Mouse (Mus musculus) gastrocnemius, postnatal 4 days (tissue): ENCODE results near the gene Mnat1. TPM values are rescaled to one million over a fixed set of nuclear protein-coding genes. Genes with fewer than 3 reads are reported as not detected.
A peak's percentile ranks its signal among the peaks of the same experiment; 100 is the strongest.
"Not testable (repeated sequence)": the region's sequence is repeated elsewhere in the genome, so short reads cannot be mapped to it uniquely, and the experiment has no call there.

Experiments used
- DNase-seq, 2 experiments: peaks; one replicate each; pipeline ENCODE4 v3.0.0; 2021 to 2022; ENCODE audit warnings: low spot score in 2 of 2, mixed read lengths in 2 of 2
- long read RNA-seq, 2 experiments: library from polyadenylated mRNA; stranded (forward); transcript quantifications; one replicate each; pipeline ENCODE4 v2.0.0; 2021
- total RNA-seq, 2 experiments: library from RNA; stranded (reverse); gene quantifications; 2 replicates each; pipeline ENCODE4 v1.2.3; 2021

The Mnat1 gene
- 10 to 100 TPM; 35.7 to 36.0 TPM for total RNA-seq
- long read RNA-seq, experiment 1, transcript Mnat1-201 (8 exons, 2,505 nt) = major isoform, 15 of 17 reads
- long read RNA-seq, experiment 1, partial matches to known transcripts = 0 of 17 reads
- long read RNA-seq, experiment 1, other reads (novel, unspliced or antisense) = 2 of 17 reads
- long read RNA-seq, experiment 2, transcript Mnat1-201 (8 exons, 2,505 nt) = major isoform, 14 of 16 reads
- long read RNA-seq, experiment 2, partial matches to known transcripts = 0 of 16 reads
- long read RNA-seq, experiment 2, other reads (novel, unspliced or antisense) = 2 of 16 reads

DNA sequence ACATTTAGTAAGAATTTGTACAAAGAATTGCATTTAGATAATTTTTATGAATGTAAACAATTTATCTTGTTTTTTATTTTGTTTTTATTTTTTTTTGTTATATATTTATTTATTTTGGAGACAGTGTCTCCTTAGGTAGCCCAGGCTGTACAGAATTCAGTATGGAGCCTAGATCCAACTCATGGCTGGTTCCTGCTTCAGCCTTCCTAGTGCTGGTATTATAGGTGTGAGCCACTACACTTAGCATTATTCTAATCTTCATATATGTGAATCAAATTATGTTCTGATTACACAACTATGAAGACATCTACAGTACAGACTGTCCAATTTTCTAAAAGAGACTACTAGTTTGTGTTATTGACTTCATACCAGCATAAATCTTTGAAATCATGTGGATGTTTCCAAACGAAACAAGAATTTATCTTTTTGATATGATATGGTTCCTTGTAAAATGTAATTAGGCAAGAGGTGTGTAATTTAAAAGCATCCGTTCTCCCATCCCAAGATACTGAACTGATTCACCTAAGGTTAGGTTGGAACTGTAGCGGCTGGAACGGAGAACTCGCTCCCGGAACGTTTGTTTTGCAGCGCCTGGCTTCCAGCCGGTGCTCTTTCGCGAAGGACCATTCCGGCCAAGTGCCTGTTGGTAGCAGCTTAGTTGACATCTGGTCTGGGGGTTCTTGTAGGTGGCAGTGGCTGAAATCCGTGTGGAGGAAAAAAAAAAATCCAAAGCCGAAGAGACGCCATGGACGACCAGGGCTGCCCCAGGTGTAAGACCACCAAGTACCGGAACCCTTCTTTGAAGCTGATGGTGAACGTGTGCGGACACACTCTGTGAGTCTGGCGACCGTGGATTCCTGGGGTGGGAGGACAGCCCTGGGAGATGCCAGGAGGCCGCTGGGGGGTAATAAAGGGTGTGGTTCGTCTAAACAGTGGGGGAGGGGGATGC lies at the start of gene Mnat1:
Gene Mnat1, plus strand, starts transcription at position 625 of the 949 bp plus-strand sequence.
- peak; percentile 75 to 80 for DNase-seq

DNA sequence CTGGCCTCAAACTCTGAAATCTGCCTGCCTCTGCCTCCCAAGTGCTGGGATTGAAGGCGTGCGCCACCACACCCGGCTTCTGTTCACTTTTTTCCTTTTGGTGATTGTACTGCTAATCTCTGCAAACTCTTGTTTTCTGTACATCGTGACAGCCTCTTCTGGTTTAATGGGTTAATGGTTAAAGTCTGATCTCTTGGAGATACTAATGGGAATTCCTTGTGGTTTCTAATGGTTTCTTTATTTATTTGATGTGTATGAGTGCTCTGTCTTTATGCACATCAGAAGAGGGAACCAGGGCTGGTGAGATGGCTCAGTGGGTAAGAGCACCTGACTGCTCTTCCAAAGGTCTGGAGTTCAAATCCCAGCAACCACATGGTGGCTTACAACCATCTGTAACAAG lies 41.7 kb upstream of the Mnat1 start:
- DNase-seq = not testable (repeated sequence)

DNA sequence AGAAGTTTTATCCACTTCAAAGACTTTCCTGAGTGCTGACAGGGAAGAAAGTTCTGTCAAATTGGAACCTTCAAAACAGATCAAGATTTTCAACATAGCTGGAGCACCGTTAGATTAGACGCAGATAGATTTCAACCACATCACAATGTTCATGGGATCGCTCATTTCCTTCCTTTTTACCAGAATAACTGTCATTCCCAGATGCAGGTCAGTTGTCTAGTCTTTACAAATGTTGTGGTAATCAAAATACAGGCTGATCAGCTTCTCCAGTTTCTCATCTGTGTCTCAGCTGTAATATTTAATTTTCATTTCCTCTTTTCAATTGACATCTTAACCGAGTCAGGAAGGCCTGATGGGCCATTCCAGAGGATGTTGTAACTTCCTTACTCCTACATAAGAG lies 39.7 kb upstream of the Mnat1 start:
- no peak for DNase-seq

DNA sequence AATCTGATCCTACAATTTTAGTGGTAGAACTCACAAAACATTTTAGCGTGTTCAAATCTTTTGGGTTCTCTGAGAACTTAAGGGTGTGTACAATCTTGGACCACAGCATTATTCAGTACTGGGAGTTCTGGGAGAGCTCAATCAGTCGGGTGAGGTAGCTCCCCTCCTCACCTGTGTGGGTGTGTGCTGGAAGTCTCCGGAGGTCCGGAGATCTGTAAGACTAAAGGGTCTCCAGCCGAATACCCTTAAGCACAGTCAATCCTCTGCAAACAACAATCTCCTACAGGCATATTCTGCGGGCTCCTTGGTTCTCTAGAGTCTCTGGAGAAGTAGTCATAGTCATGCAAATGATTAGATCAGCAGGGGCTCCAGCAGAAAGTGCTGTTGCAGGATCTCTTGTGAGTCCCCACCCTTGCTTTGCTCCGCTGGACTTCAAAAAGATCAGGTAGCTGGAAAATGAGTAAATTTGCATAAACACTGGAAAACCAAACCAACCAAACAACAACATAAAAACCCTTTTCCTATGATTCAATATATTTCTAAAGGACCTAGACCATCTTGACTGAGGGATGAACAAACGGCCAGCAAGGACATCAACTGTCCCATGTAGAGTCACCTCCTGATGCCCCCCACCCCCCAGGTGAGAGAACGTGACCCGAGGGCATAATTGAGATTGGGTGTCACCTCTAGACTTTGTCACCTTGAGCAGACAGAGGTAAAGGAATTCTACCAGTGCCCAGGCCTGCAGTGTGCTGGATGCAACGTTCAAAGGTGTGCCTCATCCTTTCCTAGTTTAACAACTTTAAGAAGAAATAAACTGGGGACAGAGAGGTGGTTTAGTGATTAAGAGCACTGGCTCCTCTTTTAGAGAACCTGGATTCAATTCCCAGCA lies 37.5 kb upstream of the Mnat1 start:
- no peak for DNase-seq

DNA sequence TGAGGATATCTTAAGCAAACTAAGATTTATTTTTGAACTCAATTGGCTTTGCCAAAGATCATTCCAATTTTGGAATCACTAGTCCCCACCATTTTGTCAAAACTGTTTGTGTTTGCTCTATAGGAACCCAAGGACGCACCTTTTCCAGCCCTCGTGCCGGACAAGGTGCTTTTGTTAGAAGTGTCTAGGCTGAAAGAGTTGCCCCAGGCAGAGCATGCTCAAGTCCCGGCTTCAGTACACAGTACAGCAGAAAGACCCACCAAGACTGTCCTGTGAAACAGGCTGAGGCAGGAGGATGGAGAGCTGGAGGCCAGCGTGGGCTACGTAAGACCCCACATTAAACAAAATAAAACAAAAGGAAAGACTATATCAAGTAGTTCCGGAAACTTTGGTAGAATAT lies 36.4 kb upstream of the Mnat1 start:
- DNase-seq = no peak

DNA sequence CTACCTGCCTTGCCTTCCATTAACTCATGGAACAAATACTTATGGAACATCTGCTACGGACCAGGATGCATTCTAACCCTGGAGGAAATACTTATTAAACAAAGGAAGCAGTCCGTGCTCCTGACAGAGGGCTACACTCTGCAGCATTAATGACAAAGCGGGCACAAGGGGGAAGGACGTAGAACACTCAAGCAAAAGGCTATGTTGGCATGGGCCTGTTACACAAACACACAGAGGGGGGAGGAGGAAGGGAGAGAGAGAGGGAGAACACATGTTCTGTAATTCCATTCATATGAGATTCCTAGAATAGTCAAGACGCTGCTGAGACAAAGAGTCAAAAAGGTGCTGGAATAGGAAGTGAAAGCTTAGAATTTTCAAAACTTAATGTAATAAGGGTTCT lies 35.0 kb upstream of the Mnat1 start:
- no peak for DNase-seq

DNA sequence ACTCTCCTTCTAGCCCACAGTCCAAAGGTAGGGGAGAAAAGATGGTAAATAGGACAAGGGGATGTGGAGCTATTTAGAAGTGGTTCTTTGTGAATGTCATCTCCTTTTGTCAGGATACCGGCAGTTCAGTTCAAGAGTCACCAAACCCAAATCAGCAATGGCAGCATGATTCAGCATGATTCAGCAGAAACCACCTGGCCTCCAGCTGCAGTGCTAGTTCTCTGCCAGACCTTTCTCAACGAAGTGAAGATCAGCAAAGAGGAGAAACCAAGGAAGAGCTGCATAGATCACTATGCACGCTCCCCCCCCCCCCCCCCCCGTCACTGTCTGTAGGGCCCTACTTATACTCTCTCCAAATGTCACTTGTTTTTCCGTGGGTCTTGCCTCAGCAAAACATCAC lies 34.6 kb upstream of the Mnat1 start:
- no peak for DNase-seq

DNA sequence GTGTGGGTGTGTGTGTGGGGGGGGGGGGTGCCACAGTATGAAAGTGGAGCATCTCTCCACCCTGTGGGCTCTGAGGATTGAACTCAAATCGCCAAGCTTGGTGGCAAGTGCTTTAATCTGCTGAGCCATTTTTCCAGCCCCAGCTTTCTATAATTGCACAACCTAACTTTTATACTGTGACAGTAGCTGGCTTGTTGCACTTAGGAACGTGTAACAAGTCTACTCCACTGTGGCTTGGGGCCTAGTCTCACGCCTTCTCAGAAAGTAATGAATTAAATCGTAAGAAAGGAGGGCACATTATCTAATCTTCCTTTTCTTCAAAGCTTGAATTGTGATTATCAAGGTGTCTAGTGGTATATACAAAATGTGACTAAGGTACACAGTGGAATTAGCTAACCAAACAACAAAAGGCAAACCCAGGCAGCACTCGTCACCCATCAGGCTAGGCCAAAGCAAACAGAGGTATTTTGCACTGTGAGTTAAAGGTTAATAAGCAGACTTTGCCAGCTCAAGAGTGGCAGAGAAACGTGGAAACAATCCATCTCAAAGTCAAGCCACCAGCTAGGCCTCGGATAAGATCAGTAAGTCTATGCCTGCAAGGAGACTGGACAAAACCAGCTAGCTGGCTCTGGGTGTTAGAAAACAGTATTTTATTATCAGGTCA lies 32.7 kb upstream of the Mnat1 start:
- no peak for DNase-seq

DNA sequence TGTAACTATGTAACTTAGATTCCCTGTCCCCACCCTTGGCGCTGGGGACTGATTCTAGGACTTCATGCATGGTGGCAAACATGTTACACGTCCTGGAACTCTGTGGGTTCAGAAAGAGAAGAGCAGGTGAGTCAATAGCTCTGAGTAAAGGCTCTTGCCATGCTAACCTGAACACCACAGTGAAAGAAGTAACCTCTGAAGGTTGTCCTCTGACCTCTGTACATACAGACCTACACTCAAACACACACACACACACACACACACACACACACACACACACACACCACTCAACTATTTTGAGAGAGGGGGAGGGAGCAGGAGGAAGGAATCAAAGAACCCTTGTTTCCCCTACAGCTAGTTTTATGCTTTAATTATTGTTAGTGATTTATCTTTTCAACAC lies 29.3 kb upstream of the Mnat1 start:
- DNase-seq = no peak

DNA sequence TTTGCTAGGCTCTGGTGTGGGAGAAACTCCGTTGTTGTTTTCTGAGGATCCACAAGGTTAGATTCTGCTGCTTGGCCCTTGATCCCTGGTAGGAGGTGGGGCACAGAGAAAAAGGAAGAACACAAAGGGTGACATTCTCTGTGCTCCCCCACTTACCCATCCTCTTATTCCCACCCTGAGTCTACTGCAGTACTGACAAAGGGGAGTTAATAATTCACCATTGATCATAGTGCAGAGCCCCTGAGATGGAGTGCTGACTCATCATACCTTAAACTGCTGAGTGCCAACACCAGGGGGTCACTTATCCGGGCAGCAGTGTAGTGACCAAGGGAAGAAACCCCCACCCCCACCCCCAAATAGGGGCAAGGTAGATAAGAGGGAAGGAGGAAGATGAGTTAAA lies 28.9 kb upstream of the Mnat1 start:
- no peak for DNase-seq

DNA sequence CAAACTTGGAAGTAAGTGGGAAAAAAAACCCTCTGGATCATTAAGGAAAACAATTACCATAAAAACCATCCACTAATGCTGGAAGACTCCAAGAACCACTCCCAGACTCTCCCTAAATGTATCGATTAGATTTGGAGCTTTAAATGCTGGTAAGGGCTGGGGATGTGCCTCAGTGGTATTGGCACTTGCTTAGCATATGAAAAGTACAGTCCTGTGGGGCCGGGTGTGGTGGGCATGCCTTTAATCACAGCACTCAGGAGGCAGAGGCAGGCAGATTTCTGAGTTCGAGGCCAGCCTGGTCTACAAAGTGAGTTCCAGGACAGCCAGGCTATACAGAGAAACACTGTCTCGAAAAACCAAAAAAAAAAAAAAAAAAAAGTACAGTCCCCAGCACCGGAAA lies 27.3 kb upstream of the Mnat1 start:
- DNase-seq = not testable (repeated sequence)

DNA sequence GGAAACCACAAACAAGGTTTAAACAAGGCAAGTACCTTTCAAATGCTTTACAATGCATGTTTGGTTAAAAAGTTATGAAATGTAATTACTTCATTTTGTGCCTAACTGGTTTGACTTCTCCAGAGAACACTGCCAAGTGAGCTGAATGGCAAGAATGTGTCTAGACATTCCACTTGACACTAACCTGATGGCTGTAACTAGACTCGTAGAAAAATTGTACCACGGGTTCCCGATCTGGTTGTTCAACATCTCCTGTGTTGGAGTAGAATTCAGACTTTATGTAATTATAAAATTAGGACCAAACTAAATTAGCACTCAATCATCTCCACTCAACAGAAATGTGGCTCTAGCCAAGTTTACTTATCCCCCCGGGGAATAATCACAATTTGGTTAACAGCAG lies 24.9 kb upstream of the Mnat1 start:
- DNase-seq = no peak

DNA sequence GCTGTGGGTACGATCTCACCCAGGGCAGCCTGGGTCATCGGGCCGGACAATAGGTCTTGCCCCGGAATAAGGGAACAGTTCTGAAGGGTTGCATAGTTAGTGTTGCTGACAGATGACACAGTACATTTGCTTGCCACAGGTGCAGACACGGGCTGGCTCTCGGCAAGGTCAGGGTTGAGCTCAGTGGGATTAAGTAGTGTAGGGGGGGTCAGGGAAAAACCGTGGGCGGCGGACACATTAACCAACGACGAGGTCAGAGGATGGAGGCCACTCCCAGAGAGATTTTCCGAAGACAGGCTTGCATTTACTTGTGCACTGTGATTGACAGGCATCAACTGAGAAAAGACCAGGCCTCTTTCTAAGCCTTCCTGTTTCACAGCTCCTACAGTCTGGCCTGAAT lies 19.8 kb upstream of the Mnat1 start:
- no peak for DNase-seq

DNA sequence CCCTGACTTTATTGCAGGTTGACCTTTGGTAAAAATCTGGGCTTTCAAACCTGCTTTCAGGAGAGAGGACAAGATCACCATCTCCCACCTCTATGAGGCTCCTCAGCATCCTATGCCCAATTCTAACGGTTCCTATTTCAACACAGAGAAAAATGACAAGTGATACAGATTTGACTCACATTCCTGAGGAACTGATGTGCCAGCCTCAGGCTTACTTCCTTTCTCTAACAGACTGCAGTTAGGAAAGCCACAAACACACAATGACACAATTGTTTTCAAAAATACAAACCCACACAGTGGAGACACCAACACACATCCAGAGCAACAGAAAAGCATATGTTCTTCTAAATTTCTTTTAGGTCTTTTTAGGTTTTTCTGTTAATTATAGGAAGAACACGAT lies 15.7 kb upstream of the Mnat1 start:
- no peak for DNase-seq

DNA sequence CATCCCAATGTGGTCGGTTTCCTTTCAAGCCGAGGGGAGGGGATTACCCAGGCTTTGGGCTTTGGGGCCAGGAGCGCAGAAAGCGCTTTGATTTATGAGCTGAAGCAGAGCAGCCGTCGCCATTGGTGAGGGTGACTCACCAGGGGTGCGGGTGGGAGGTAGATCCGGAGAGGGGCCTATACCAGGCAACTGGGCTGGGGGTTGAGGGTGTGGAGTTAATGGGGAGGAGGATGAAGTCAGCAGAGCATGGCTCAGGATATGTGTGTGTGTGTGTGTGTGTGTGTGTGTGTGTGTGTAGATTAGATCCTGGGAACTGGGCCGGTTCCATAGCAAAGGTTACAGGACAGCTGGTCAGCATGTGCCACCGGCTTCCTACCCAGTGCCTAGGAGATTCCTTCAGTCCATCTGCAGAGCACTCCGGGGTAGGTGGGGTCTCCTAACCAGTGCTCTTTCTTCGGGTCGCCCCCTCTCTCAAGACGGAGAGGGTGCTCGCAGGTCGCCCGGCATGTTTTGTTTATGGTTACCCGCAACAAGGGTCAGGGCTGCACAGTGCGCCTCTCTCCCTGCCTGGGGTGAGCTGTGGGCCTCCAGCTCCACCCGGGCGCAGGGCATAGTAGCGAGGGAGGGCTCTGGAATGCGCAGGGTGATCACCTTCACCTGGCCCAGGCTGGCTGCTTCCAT lies 12.9 kb upstream of the Mnat1 start:
- DNase-seq = peak; percentile 23 to 37

DNA sequence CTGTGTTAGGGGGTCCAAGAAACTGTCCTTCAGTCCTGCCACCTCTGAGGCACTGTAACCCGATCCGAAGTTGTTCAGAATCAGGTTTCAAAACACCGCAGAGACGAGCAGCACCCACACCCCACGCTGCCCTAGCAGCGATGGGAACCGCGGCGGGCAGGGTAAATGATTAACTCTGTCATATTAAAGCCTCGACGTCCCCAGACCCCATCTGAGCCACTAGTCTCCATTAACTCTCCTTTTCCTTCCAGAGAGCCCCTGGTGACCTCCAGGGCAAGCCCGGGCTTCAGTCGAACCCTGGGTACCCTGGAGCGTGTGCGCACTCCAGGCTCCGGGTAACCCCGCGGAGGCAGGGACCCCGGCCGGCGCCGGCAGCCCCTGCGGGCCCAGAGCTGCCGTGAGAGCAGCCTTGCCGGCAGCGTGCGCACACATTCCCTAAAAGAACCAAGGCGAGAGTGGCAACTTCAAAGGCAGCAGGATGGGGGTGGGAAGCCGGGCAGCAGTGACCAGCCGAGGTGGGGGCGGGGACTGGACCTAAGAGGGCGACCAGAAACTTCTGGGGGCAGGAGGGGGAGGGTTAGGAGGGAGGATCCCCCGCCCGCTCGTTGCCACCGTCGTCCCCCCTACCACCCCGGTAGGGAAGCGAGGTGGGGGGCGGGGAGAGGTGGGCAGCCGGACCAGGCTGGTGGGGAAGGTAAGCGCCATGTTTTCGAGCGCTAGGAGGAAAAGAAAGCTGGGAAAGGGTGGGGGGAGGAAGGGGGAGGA lies 11.8 kb upstream of the Mnat1 start:
- peak; percentile 32 to 50 for DNase-seq

DNA sequence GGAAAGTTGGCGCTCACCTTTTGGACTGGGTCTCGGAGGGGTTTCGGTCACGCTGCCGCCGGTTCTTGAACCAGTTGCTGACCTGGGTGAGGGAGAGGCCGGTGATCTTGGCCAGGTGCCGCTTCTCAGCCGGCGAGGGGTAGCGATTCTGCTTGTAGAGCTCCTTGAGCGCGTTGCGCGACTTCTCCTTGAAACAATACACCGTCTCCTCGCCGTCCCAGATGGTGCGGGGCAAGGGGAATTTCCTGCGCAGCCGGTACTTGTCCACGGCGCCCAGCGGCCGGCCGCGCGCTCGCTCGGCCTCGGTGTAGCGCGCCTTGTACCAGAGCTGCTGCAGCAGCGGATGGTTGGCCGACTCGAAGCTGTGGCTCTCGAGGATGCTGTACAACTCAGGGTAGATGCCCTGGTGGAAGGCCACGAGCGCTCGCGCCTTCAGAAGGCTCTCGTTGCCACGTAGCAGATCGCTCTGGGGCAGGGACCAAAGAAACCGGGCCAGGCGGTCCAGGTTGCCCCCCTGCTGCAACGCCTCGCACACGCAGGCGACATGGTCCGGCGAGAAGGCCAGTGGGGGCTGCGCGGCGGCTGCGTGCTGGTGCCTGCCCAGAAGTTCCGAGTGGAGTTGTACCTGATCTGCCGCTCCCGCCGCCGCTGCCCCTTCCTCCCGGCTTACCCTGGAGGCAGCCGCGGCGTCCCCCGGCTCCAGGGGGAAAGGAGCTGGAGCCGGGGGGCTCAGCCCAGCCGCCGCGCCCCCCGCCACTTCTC lies 11.0 kb upstream of the Mnat1 start:
- DNase-seq = peak; percentile 27 to 55

DNA sequence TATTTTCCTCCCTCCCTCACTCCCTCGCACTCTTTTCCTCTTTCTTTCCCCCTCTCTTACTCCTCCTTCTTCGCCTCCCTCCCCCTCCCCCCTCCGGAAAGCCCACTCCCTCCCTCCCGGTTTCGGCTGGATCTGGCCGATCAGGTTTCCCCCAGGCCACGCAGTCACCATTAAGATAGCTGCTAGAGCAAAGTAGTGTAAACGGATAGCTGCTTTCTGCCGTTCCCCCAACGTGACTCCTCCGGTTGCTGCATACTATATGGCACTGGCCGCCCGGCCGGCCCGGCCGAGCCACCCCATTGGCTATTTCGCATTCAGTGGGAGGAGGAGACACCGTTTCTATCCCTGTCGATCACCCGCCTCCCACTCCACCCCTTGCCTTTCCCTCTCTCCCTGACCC lies 10.3 kb upstream of the Mnat1 start, which contains the start of gene Six4:
Gene Six4, minus strand, starts transcription at position 261 of the 400 bp plus-strand sequence.
- DNase-seq = peak; percentile 59 to 77

DNA sequence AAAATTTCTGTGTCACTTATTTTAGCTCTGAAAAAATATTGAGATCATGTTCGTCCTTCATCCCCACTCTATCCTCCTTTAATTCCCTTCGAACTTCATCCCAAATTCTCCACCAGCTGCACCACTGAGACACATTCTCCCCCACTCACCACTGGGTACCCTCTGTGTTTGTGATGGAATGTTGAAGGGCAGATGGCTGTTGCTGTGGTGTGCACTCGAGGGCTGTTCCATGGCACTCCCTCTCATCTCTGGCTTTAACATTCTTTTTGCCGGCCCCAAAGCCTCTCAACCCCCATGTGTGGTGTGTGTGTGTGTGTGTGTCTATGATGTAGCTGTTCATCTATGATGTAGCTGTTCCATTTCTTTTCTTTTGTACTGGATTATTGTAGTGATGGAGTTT lies 1.7 kb downstream of the Mnat1 start:
- DNase-seq = no peak
